In genomic region chr15:97291291-97292050, GRCm38 (mm10) we compare ENCODE assay signal across 10 mouse cellular contexts. TPM values are rescaled to one million over a fixed set of nuclear protein-coding genes. Genes with fewer than 3 reads are reported as not detected.
DNase-seq lines count a peak whose midpoint lies in the region; ATAC-seq and TF ChIP-seq lines count a peak whose summit lies in the region.
"Had no signal": no experiment of that assay in that cellular context is flagged by ENCODE, and none has a peak within 500 bp of the region (broad histone marks: within the 10 kb centered on the region; RNA-seq: fewer than 3 reads in every experiment).

No protein-coding gene starts in this region.

- H3K4me2 ChIP-seq in intestine, embryonic 15.5 days (replicated peaks): no peak overlapping the region
- H3K4me2 ChIP-seq in intestine, postnatal 0 days (replicated peaks; ENCODE audit: low read depth): no peak overlapping the region
- no peak overlapping the region for H3K4me2 ChIP-seq in limb, embryonic 14.5 days (replicated peaks; ENCODE audit: low read depth, low read length, severe bottlenecking)
- no peak overlapping the region for H3K4me2 ChIP-seq in hindbrain, embryonic 16.5 days (ENCODE audit: low read length)

- no peaks in the 10 kb centered on the region for H3K9me3 ChIP-seq in intestine, embryonic 15.5 days
- no peaks in the 10 kb centered on the region for H3K9me3 ChIP-seq in intestine, postnatal 0 days (ENCODE audit: control insufficient read depth)
- no peaks in the 10 kb centered on the region for H3K9me3 ChIP-seq in limb, embryonic 14.5 days (ENCODE audit: control insufficient read depth, low read length)
- no peaks in the 10 kb centered on the region for H3K9me3 ChIP-seq in hindbrain, embryonic 16.5 days (ENCODE audit: control insufficient read depth, low read length)

- no peak overlapping the region for H3K4me3 ChIP-seq in intestine, embryonic 15.5 days (replicated peaks)
- no peak overlapping the region for H3K4me3 ChIP-seq in intestine, postnatal 0 days (ENCODE audit: low read depth, low read length)
- no peak overlapping the region for H3K4me3 ChIP-seq in brown adipose tissue, adult 24 weeks (ENCODE audit: insufficient read depth, low read depth, low read length)
- no peak overlapping the region for H3K4me3 ChIP-seq in limb, embryonic 14.5 days (replicated peaks; ENCODE audit: low read length)
- no peak overlapping the region for H3K4me3 ChIP-seq in hindbrain, embryonic 16.5 days (ENCODE audit: low read length)

- no peak for TF ChIP-seq CTCF in intestine, postnatal 0 days (IDR thresholded peaks at IDR 0.05; ENCODE audit: low read depth)

- no peak for TF ChIP-seq POLR2A in limb, embryonic 14.5 days (IDR thresholded peaks at IDR 0.05; ENCODE audit: borderline replicate concordance, extremely low read depth, insufficient read depth, insufficient read length)

- H3K9ac ChIP-seq in intestine, embryonic 15.5 days: no peak overlapping the region
- no peak overlapping the region for H3K9ac ChIP-seq in intestine, postnatal 0 days (ENCODE audit: low read depth, low read length)
- H3K9ac ChIP-seq in limb, embryonic 14.5 days (ENCODE audit: low read depth, low read length, severe bottlenecking): no peak overlapping the region
- H3K9ac ChIP-seq in hindbrain, embryonic 16.5 days (ENCODE audit: low read depth, low read length): no peak overlapping the region
- H3K9ac ChIP-seq: liver, embryonic 14.5 days had no signal

- 69% methylated on average over 21 of the region's 21 CpGs for WGBS in intestine, embryonic 15.5 days
- 79% methylated on average over 21 of the region's 21 CpGs for WGBS in intestine, postnatal 0 days
- 58% methylated on average over 21 of the region's 21 CpGs for WGBS in limb, embryonic 14.5 days
- 84% methylated on average over 21 of the region's 21 CpGs for WGBS in hindbrain, embryonic 16.5 days

- H3K36me3 ChIP-seq in intestine, embryonic 15.5 days: no peaks in the 10 kb centered on the region
- H3K36me3 ChIP-seq in intestine, postnatal 0 days (ENCODE audit: control insufficient read depth, insufficient read depth): no peaks in the 10 kb centered on the region
- no peaks in the 10 kb centered on the region for H3K36me3 ChIP-seq in limb, embryonic 14.5 days (ENCODE audit: control insufficient read depth, insufficient read depth, low read length)
- no peaks in the 10 kb centered on the region for H3K36me3 ChIP-seq in hindbrain, embryonic 16.5 days (ENCODE audit: control insufficient read depth, insufficient read depth, low read length)

- ATAC-seq in intestine, embryonic 15.5 days: 0 out of 2 replicates have a peak, but pooled peaks have one; percentile 17
- ATAC-seq in intestine, postnatal 0 days: no peak
- 0 out of 2 replicates have a peak, but pooled peaks have one; percentile 34 for ATAC-seq in limb, embryonic 14.5 days (ENCODE audit: low FRiP score, low read depth)
- ATAC-seq in hindbrain, embryonic 16.5 days: no peak
- ATAC-seq: CD4-positive, CD25-positive, alpha-beta regulatory T cell, adult 4 months had no signal

- H3K4me1 ChIP-seq in intestine, embryonic 15.5 days (replicated peaks): 0 out of 2 replicates have a peak, but pooled peaks cover 3% of the 10 kb centered on the region
- no peaks in the 10 kb centered on the region for H3K4me1 ChIP-seq in intestine, postnatal 0 days (replicated peaks; ENCODE audit: control insufficient read depth, insufficient read depth, low read length)
- H3K4me1 ChIP-seq in brown adipose tissue, adult 24 weeks (ENCODE audit: control insufficient read depth, insufficient read depth, insufficient read length, low read length): no peaks in the 10 kb centered on the region; the same call in 1 of the 2 replicates
- H3K4me1 ChIP-seq in limb, embryonic 14.5 days (ENCODE audit: control insufficient read depth, insufficient read depth, low read length): no peaks in the 10 kb centered on the region; the same call in 1 of the 2 replicates
- no peaks in the 10 kb centered on the region for H3K4me1 ChIP-seq in hindbrain, embryonic 16.5 days (ENCODE audit: control insufficient read depth, insufficient read depth, low read depth, low read length)

- H3K27me3 ChIP-seq in intestine, embryonic 15.5 days (replicated peaks): no peaks in the 10 kb centered on the region
- no peaks in the 10 kb centered on the region for H3K27me3 ChIP-seq in intestine, postnatal 0 days (replicated peaks; ENCODE audit: control insufficient read depth, insufficient read depth, low read length)
- no peaks in the 10 kb centered on the region for H3K27me3 ChIP-seq in limb, embryonic 14.5 days (ENCODE audit: control insufficient read depth, insufficient read depth, low read length)
- H3K27me3 ChIP-seq in hindbrain, embryonic 16.5 days (replicated peaks; ENCODE audit: control insufficient read depth, insufficient read depth, low read length): no peaks in the 10 kb centered on the region

- H3K27ac ChIP-seq in intestine, embryonic 15.5 days: no peak overlapping the region
- no peak overlapping the region for H3K27ac ChIP-seq in intestine, postnatal 0 days (ENCODE audit: low read depth, low read length)
- H3K27ac ChIP-seq in brown adipose tissue, adult 24 weeks (replicated peaks; ENCODE audit: low read depth, low read length): peak overlapping the region; percentile 51; the same call in 1 of the 2 replicates
- no peak overlapping the region; the same call in 1 of the 2 replicates for H3K27ac ChIP-seq in limb, embryonic 14.5 days (replicated peaks; ENCODE audit: low read depth, low read length)
- no peak overlapping the region for H3K27ac ChIP-seq in hindbrain, embryonic 16.5 days (ENCODE audit: low read depth, low read length)
- H3K27ac ChIP-seq: liver, embryonic 14.5 days had no signal

- intact Hi-C loops in heart, postnatal 10 days (cut with DNase I): no loop called here

- peak; percentile 50 to 55 for DNase-seq in heart, postnatal 10 days
- DNase-seq in limb, embryonic 14.5 days (ENCODE audit: low spot score): peak; percentile 17
- DNase-seq in lung, postnatal 10 days: no peak
- DNase-seq in retina, embryonic 14.5 days (ENCODE audit: low spot score): no peak

RNA-seq across cellular contexts. Expression of gene Amigo2, which starts 44.4 kb away (rescaled TPM):
- 6.8 and 8.3 TPM in 2 replicates for polyA plus RNA-seq in intestine, embryonic 15.5 days (2015; fragmentation: Nextera tagmentation; extraction: Ambion mirVana)
- 4.7 and 4.9 TPM in 2 replicates for polyA plus RNA-seq in intestine, postnatal 0 days (2015; fragmentation: Nextera tagmentation; extraction: Ambion mirVana)
- 1.1 and 2.4 TPM in 2 replicates for polyA plus RNA-seq in brown adipose tissue, adult 24 weeks (2012; ENCODE audit: insufficient read depth, insufficient read length, missing spikeins)
- 1 to 10 TPM; 6.6 to 7.8 TPM for total RNA-seq in heart, postnatal 10 days (2021)
- polyA plus RNA-seq in limb, embryonic 14.5 days (2012; rRNA removed): 3.9 and 4.2 TPM in 2 replicates
- 5.6 and 7.9 TPM in 2 replicates for polyA plus RNA-seq in limb, embryonic 14.5 days (2014; fragmentation: Nextera tagmentation; extraction: Ambion mirVana)
- 10.8 and 11.3 TPM in 2 replicates for polyA plus RNA-seq in hindbrain, embryonic 16.5 days (2015; fragmentation: Nextera tagmentation; extraction: Ambion mirVana)

RNA-seq across cellular contexts. Expression of gene Pced1b, which starts 44.6 kb away (rescaled TPM):
- 3.4 and 4.0 TPM in 2 replicates for polyA plus RNA-seq in intestine, embryonic 15.5 days (2015; fragmentation: Nextera tagmentation; extraction: Ambion mirVana)
- polyA plus RNA-seq in intestine, postnatal 0 days (2015; fragmentation: Nextera tagmentation; extraction: Ambion mirVana): 1.6 and 1.8 TPM in 2 replicates
- polyA plus RNA-seq in brown adipose tissue, adult 24 weeks (2012; ENCODE audit: insufficient read depth, insufficient read length, missing spikeins): 1.5 and 1.9 TPM in 2 replicates
- total RNA-seq in heart, postnatal 10 days (2021): 1 to 10 TPM; 6.2 to 7.6 TPM
- 7.9 and 8.8 TPM in 2 replicates for polyA plus RNA-seq in limb, embryonic 14.5 days (2012; rRNA removed)
- polyA plus RNA-seq in limb, embryonic 14.5 days (2014; fragmentation: Nextera tagmentation; extraction: Ambion mirVana): 3.8 and 4.4 TPM in 2 replicates
- polyA plus RNA-seq in hindbrain, embryonic 16.5 days (2015; fragmentation: Nextera tagmentation; extraction: Ambion mirVana): 4.5 and 4.9 TPM in 2 replicates

Comparison
In these comparisons a context has a peak if more than half of its experiments do, and no peak if none do; other contexts are left out.
1. ATAC-seq: peak in intestine, embryonic 15.5 days (single experiment) and limb, embryonic 14.5 days (single experiment); none in intestine, postnatal 0 days (single experiment) and hindbrain, embryonic 16.5 days (single experiment).
2. DNase-seq: peak in heart, postnatal 10 days (2 of 2) and limb, embryonic 14.5 days (single experiment); none in lung, postnatal 10 days (single experiment) and retina, embryonic 14.5 days (single experiment).